Mouse (Mus musculus) activated CD4-positive, CD25-positive, alpha-beta regulatory T cell, adult 4 months (primary cell): Measurements from ENCODE around the gene Inhbe. TPM values are rescaled to one million over a fixed set of nuclear protein-coding genes. Genes with fewer than 3 reads are reported as not detected.

Experiments used
- ATAC-seq: one replicate; pipeline ENCODE4 v1.8.0; 2017
- polyA plus RNA-seq, 2 experiments: library from polyadenylated mRNA; unstranded; fragments of 100-300 nt; shearing (Covaris generic); gene quantifications; one replicate each; pipeline ENCODE4 v1.2.1; 2017

The Inhbe gene
- polyA plus RNA-seq: under 1 TPM in 1 of 2 experiments, not detected in 1; 0.07 TPM

- no peak for ATAC-seq
Measured at GRCm38 (mm10) chr10:127353909-127354895, at the start of gene Inhbe. Gene Inhbe, minus strand, starts transcription at chr10:127354411.

GRCm38 (mm10) chr10:127391774-127392173 lies 37.6 kb upstream of the Inhbe start:
- no peak for ATAC-seq

- no peak for ATAC-seq
Measured at GRCm38 (mm10) chr10:127381743-127382134, 27.5 kb upstream of the Inhbe start.

- ATAC-seq: peak; percentile 17
Measured at GRCm38 (mm10) chr10:127380767-127381742, 26.8 kb upstream of the Inhbe start.

- peak; percentile 95 for ATAC-seq
Measured at GRCm38 (mm10) chr10:127380251-127380691, 26.1 kb upstream of the Inhbe start, which contains the start of gene R3hdm2. Gene R3hdm2, plus strand, starts transcription at chr10:127380327.

GRCm38 (mm10) chr10:127379654-127380053 lies 25.4 kb upstream of the Inhbe start:
- ATAC-seq: no peak

- no peak for ATAC-seq
Measured at GRCm38 (mm10) chr10:127377700-127378099, 23.5 kb upstream of the Inhbe start.

GRCm38 (mm10) chr10:127371023-127371422 lies 16.8 kb upstream of the Inhbe start:
- no peak for ATAC-seq

- ATAC-seq: no peak
Measured at GRCm38 (mm10) chr10:127369834-127370820, 15.9 kb upstream of the Inhbe start, which contains the start of gene Inhbc. Gene Inhbc, minus strand, starts transcription at chr10:127370431.

- no peak for ATAC-seq
Measured at GRCm38 (mm10) chr10:127368273-127368672, 14.1 kb upstream of the Inhbe start.

GRCm38 (mm10) chr10:127367116-127367515 lies 12.9 kb upstream of the Inhbe start:
- ATAC-seq: no peak

GRCm38 (mm10) chr10:127360714-127361113 lies 6.5 kb upstream of the Inhbe start:
- ATAC-seq: no peak

GRCm38 (mm10) chr10:127355336-127355735 lies 1.1 kb upstream of the Inhbe start:
- ATAC-seq: no peak

GRCm38 (mm10) chr10:127352766-127353165 lies 1.4 kb downstream of the Inhbe start:
- no peak for ATAC-seq

- no peak for ATAC-seq
Measured at GRCm38 (mm10) chr10:127352187-127352586, 2.0 kb downstream of the Inhbe start.

- ATAC-seq: no peak
Measured at GRCm38 (mm10) chr10:127351719-127352118, 2.5 kb downstream of the Inhbe start.

- ATAC-seq: no peak
Measured at GRCm38 (mm10) chr10:127351285-127351595, 3.0 kb downstream of the Inhbe start.

- peak; percentile 99 for ATAC-seq
Measured at GRCm38 (mm10) chr10:127350594-127351284, 3.5 kb downstream of the Inhbe start.

GRCm38 (mm10) chr10:127349810-127350209 lies 4.4 kb downstream of the Inhbe start:
- ATAC-seq: no peak

- no peak for ATAC-seq
Measured at GRCm38 (mm10) chr10:127348957-127349356, 5.3 kb downstream of the Inhbe start.

- ATAC-seq: no peak
Measured at GRCm38 (mm10) chr10:127346173-127346572, 8.0 kb downstream of the Inhbe start.
